Mouse (Mus musculus) E14TG2a.4 (cell line): Measurements from ENCODE around the gene Znfx1.

Experiments
- CTCF ChIP-seq: conservative IDR thresholded peaks from 2 replicates; pipeline ENCODE4 v1.5.1; 2014; ENCODE audit warnings: low read length
- NANOG ChIP-seq: IDR thresholded peaks from 2 replicates; pipeline ENCODE4 v1.6.1; 2014; ENCODE audit warnings: borderline replicate concordance, low read length, mixed read lengths
- POU5F1 ChIP-seq: IDR thresholded peaks from 2 replicates; pipeline ENCODE4 v1.6.1; 2014; ENCODE audit warnings: low read length, borderline replicate concordance

- TF ChIP-seq CTCF (no peak), POU5F1 (no peak), NANOG (no peak)
These were observed 40.7 kb upstream of the Znfx1 start for GRCm38 (mm10) chr2:167103546-167103945.
